Mouse (Mus musculus) 416B (cell line): Measurements from ENCODE around the gene Rdh16.
"Not testable (repeated sequence)": the region's sequence is repeated elsewhere in the genome, so short reads cannot be mapped to it uniquely, and the experiment has no call there.

Source experiments
- DNase-seq: peaks from one replicate; pipeline ENCODE4 v3.0.0; 2011; ENCODE audit warnings: low read depth

Rdh16 gene

GRCm38 (mm10) chr10:127834186-127834585 is 33.2 kb downstream of the Rdh16 start:
- DNase-seq = not testable (repeated sequence)

GRCm38 (mm10) chr10:127835292-127835691 is 34.3 kb downstream of the Rdh16 start:
- no peak for DNase-seq

GRCm38 (mm10) chr10:127837793-127838192 is 36.8 kb downstream of the Rdh16 start:
- not testable (repeated sequence) for DNase-seq

- DNase-seq = no peak
These were observed 37.6 kb downstream of the Rdh16 start for GRCm38 (mm10) chr10:127838539-127838938.

GRCm38 (mm10) chr10:127840776-127841175 is 39.8 kb downstream of the Rdh16 start:
- DNase-seq = no peak

- not testable (repeated sequence) for DNase-seq
These were observed 45.0 kb downstream of the Rdh16 start for GRCm38 (mm10) chr10:127845945-127846344.

GRCm38 (mm10) chr10:127848089-127848488 is 47.1 kb downstream of the Rdh16 start:
- no peak for DNase-seq

GRCm38 (mm10) chr10:127849628-127850027 is 48.7 kb downstream of the Rdh16 start, which contains the start of gene Rdh19:
Gene Rdh19, plus strand, starts transcription at chr10:127849928.
- DNase-seq = no peak

GRCm38 (mm10) chr10:127856376-127856775 is 55.4 kb downstream of the Rdh16 start:
- no peak for DNase-seq

GRCm38 (mm10) chr10:127864931-127865330 is 64.0 kb downstream of the Rdh16 start:
- no peak for DNase-seq

GRCm38 (mm10) chr10:127866232-127866631 is 65.3 kb downstream of the Rdh16 start, which contains the start of gene Rdh16f2:
Gene Rdh16f2, plus strand, starts transcription at chr10:127866474.
- no peak for DNase-seq

GRCm38 (mm10) chr10:127872484-127872883 is 71.5 kb downstream of the Rdh16 start:
- DNase-seq = peak; percentile 44

- DNase-seq = no peak
These were observed 76.7 kb downstream of the Rdh16 start for GRCm38 (mm10) chr10:127877681-127878080.

GRCm38 (mm10) chr10:127878262-127879057 is 77.5 kb downstream of the Rdh16 start:
- DNase-seq = no peak

- peak; percentile 89 for DNase-seq
These were observed 78.3 kb downstream of the Rdh16 start for GRCm38 (mm10) chr10:127879155-127879688.

- no peak for DNase-seq
These were observed 80.1 kb downstream of the Rdh16 start for GRCm38 (mm10) chr10:127881041-127881440.

- no peak for DNase-seq
These were observed 85.6 kb downstream of the Rdh16 start for GRCm38 (mm10) chr10:127886551-127886950.

- no peak for DNase-seq
These were observed 86.0 kb downstream of the Rdh16 start for GRCm38 (mm10) chr10:127886971-127887370.

GRCm38 (mm10) chr10:127888605-127889004 is 87.7 kb downstream of the Rdh16 start, which contains the start of gene Rdh7:
Gene Rdh7, minus strand, starts transcription at chr10:127888817.
- no peak for DNase-seq

GRCm38 (mm10) chr10:127891481-127891880 is 90.5 kb downstream of the Rdh16 start:
- no peak for DNase-seq

- peak; percentile 38 for DNase-seq
These were observed 92.4 kb downstream of the Rdh16 start for GRCm38 (mm10) chr10:127893163-127894022.
